Mouse (Mus musculus) urinary bladder, adult 18-20 months (tissue): Measurements from ENCODE around the gene Clta.
A peak's percentile ranks its signal among the peaks of the same experiment; 100 is the strongest.

ENCODE experiments used
- DNase-seq, 2 experiments: peaks; one replicate each; pipeline ENCODE4 v3.0.0; 2022; ENCODE audit warnings: low spot score in 2 of 2, mixed read lengths in 2 of 2

Clta gene

GRCm38 (mm10) chr4:43980236-43980635, 24.0 kb upstream of the Clta start:
- no peak for DNase-seq

GRCm38 (mm10) chr4:43980846-43981245, 23.4 kb upstream of the Clta start:
- DNase-seq, result no peak

- no peak for DNase-seq
Observed at GRCm38 (mm10) chr4:43981251-43981650, 23.0 kb upstream of the Clta start.

GRCm38 (mm10) chr4:43982053-43982732, 22.1 kb upstream of the Clta start:
- peak; percentile 88 to 89 for DNase-seq

- no peak for DNase-seq
Observed at GRCm38 (mm10) chr4:43983181-43983580, 21.1 kb upstream of the Clta start, which contains the start of gene Ccin. Ccin (plus strand) TSS chr4:43983483.

GRCm38 (mm10) chr4:43983756-43984155, 20.5 kb upstream of the Clta start:
- no peak for DNase-seq

GRCm38 (mm10) chr4:43984326-43984725, 19.9 kb upstream of the Clta start:
- no peak for DNase-seq

GRCm38 (mm10) chr4:43988976-43989375, 15.3 kb upstream of the Clta start:
- DNase-seq, result no peak

GRCm38 (mm10) chr4:43993072-43993471, 11.2 kb upstream of the Clta start:
- DNase-seq, result no peak

GRCm38 (mm10) chr4:43994342-43994741, 9.9 kb upstream of the Clta start:
- no peak for DNase-seq

GRCm38 (mm10) chr4:44003622-44004021, 630 bp upstream of the Clta start:
- DNase-seq, result no peak

- DNase-seq, result no peak
Observed at GRCm38 (mm10) chr4:44004623-44005409, 564 bp downstream of the Clta start.

GRCm38 (mm10) chr4:44010176-44010575, 5.9 kb downstream of the Clta start:
- no peak for DNase-seq

GRCm38 (mm10) chr4:44010893-44011292, 6.6 kb downstream of the Clta start:
- no peak for DNase-seq

GRCm38 (mm10) chr4:44011799-44012198, 7.5 kb downstream of the Clta start:
- DNase-seq, result no peak

GRCm38 (mm10) chr4:44012376-44013367, 8.4 kb downstream of the Clta start:
- DNase-seq, result peak; percentile 74 to 90

- DNase-seq, result no peak
Observed at GRCm38 (mm10) chr4:44013391-44014070, 9.3 kb downstream of the Clta start.

GRCm38 (mm10) chr4:44016071-44016470, 11.8 kb downstream of the Clta start:
- no peak for DNase-seq

GRCm38 (mm10) chr4:44016791-44017190, 12.5 kb downstream of the Clta start:
- no peak for DNase-seq

- DNase-seq, result no peak
Observed at GRCm38 (mm10) chr4:44022323-44022722, 18.1 kb downstream of the Clta start.

- DNase-seq, result no peak
Observed at GRCm38 (mm10) chr4:44022766-44023165, 18.5 kb downstream of the Clta start.
